Mouse (Mus musculus) limb, embryonic 12.5 days (tissue): ENCODE measurements around the gene Fam241b. TPM values are rescaled to one million over a fixed set of nuclear protein-coding genes. Genes with fewer than 3 reads are reported as not detected.

Experiments used
- ATAC-seq: fragments of 200-750 bp; cut with Nextera tagmentation; 2 replicates; pipeline ENCODE4 v1.8.0; 2017; ENCODE audit warnings: low read depth, moderate TSS enrichment; ENCODE audit not compliant: insufficient number of reproducible peaks, insufficient read depth, low FRiP score, low TSS enrichment
- H3K27ac ChIP-seq: fragments of 300-500 bp; sonication (generic); 2 replicates; pipeline ENCODE4 v1.5.1; 2016; ENCODE audit warnings: mild to moderate bottlenecking, moderate library complexity
- H3K27me3 ChIP-seq: fragments of 300-500 bp; sonication (generic); 2 replicates; pipeline ENCODE4 v1.6.1; 2016; ENCODE audit warnings: mild to moderate bottlenecking, moderate library complexity
- H3K36me3 ChIP-seq: fragments of 300-500 bp; sonication (generic); 2 replicates; pipeline ENCODE4 v1.6.1; 2016; ENCODE audit warnings: mild to moderate bottlenecking, moderate library complexity
- H3K4me1 ChIP-seq: fragments of 300-500 bp; sonication (generic); replicated peaks from 2 replicates; pipeline ENCODE4 v1.6.1; 2016
- H3K4me2 ChIP-seq: fragments of 300-500 bp; sonication (generic); 2 replicates; pipeline ENCODE4 v1.6.1; 2016; ENCODE audit warnings: mild to moderate bottlenecking, moderate library complexity
- H3K4me3 ChIP-seq: fragments of 300-500 bp; sonication (generic); replicated peaks from 2 replicates; pipeline ENCODE4 v1.5.1; 2016; ENCODE audit warnings: mild to moderate bottlenecking
- H3K9ac ChIP-seq: fragments of 300-500 bp; sonication (generic); replicated peaks from 2 replicates; pipeline ENCODE4 v1.6.1; 2016; ENCODE audit warnings: mild to moderate bottlenecking, moderate library complexity
- H3K9me3 ChIP-seq: fragments of 300-500 bp; sonication (generic); 2 replicates; pipeline ENCODE4 v1.6.1; 2016; ENCODE audit warnings: mild to moderate bottlenecking, moderate library complexity
- WGBS: fragments of 180-500 bp; shearing (Covaris S2); methylation state at CpG from one replicate; pipeline ENCODE4 v1.1.7; 2016; 5-methylcytosine and 5-hydroxymethylcytosine counted together
- polyA plus RNA-seq: library from polyadenylated mRNA; unstranded; fragments of >200 nt; fragmentation: Nextera tagmentation; extraction: Ambion mirVana; gene quantifications from 2 replicates; pipeline ENCODE4 v1.2.1, GENCODE M21; 2016

Fam241b gene
- 18.7 and 19.0 TPM in 2 replicates for polyA plus RNA-seq

DNA sequence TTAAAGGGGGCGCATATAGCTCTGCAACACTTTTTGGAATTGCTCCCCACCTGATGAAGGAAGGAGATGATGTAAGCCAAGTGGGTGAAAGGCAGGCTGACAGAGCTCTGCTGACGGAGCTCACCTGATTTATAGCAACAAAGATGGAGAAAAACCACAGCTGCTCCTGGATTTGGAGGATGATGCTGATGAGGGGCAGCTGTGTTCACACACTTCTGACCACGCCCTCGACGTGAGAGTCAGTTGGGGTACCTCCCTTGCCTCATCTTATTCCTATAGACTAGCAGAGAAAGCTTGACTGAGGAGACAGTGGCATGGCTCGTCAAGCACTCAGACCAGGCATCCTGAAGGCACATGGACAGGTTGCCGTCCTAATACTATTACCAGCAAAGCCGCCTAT lies at the start of gene Fam241b:
Gene Fam241b (minus strand): TSS at position 101 of the 400 bp plus-strand sequence.
- H3K4me1 ChIP-seq: no peaks in the 10 kb centered on the region

DNA sequence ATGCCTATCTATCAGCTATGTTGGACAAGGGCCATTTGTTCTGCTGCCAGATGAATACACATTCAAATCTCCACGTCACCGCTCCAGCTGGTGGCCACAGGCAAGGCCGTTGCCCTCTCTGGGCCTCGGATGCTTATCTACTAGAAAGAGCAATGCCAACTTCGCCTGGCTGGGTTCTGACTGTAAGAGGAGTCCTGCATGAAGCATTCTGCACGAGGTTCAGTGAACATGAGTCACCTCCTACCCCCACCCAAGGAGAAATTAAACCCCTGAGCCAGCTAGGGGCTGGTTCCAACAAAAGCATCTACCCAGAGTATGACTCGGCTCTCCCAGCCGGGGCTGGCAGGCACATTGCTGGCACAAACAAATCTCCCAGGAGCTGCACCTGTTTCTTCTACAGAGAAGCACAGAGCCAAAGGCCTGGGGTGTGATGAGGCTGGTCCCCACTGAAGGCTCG lies 49.0 kb upstream of the Fam241b start:
- peaks cover 13% of the 10 kb centered on the region; the same call in 1 of the 2 replicates for H3K4me1 ChIP-seq
- H3K9me3 ChIP-seq: no peaks in the 10 kb centered on the region
- H3K36me3 ChIP-seq: no peaks in the 10 kb centered on the region
- no peak overlapping the region for H3K9ac ChIP-seq
- no peak overlapping the region for H3K27ac ChIP-seq
- H3K4me2 ChIP-seq: no peak overlapping the region
- no peak for ATAC-seq
- H3K4me3 ChIP-seq: no peak overlapping the region
- 73% methylated on average over 9 of the region's 9 CpGs for WGBS
- no peaks in the 10 kb centered on the region for H3K27me3 ChIP-seq

More for the DNA sequence above, at the start of gene Fam241b:
- Histone ChIP-seq H3K27ac (no peak within 1 kb of the TSS), H3K4me3 (no peak within 1 kb of the TSS), H3K9ac (no peak within 1 kb of the TSS), H3K36me3 (no peaks in the 10 kb centered on the region), H3K27me3 (peaks cover 31% of the 10 kb centered on the region), H3K9me3 (no peaks in the 10 kb centered on the region), H3K4me2 (no peak within 1 kb of the TSS)
- no peak for ATAC-seq
- WGBS: 54% methylated on average over 8 of the region's 8 CpGs

DNA sequence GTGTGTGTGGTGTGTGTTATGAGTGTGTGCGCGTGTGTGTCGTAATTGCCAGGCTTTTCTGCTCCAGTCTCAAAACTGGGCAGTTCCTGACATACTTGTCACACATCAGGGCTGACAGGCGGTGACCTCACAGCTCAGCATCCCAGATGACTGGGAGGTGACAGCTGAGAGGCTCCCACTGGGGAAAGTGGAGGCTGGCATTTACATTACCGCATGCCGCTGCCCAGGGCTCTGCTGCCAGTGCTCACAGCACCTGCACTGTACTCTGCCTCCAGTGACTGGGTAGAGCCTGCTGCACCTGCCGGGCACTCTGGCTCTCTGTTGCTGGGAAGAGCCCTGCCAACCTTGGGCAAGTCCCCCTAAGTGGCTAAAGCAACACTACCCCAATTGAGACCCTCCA lies 47.1 kb upstream of the Fam241b start:
- Histone ChIP-seq H3K9me3 (no peaks in the 10 kb centered on the region), H3K9ac (no peak overlapping the region)
- 90% methylated on average over 7 of the region's 7 CpGs for whole genome bisulfite sequencing

DNA sequence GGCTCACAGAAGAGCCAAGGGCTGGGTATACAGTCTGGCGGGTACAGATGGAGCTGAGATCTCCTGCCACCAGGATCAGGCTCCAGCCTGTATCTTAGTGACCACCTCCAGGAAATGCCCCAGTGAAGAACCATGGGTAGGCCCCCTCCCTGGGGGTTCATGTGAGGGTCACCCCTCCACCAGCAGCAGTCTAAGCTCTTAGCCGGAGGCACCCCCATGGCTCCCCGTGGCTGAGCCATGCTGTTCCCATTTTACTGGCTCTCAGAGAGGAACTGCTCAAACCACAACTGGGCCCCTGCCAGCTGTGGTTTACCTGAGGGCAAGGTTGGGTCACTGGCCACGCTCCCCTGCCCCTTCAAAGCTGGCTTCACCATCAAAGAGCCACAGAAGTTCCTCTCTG lies 46.2 kb upstream of the Fam241b start:
- Histone ChIP-seq H3K9me3 (no peaks in the 10 kb centered on the region), H3K4me1 (peaks cover 6% of the 10 kb centered on the region; the same call in 1 of the 2 replicates), H3K4me2 (no peak overlapping the region), H3K36me3 (no peaks in the 10 kb centered on the region), H3K9ac (no peak overlapping the region), H3K27me3 (no peaks in the 10 kb centered on the region), H3K27ac (no peak overlapping the region), H3K4me3 (no peak overlapping the region)
- 60% methylated on average over 4 of the region's 4 CpGs for WGBS
- ATAC-seq: no peak

More for the DNA sequence above, 47.1 kb upstream of the Fam241b start:
- no peak overlapping the region for H3K27ac ChIP-seq
- H3K4me1 ChIP-seq: peaks cover 13% of the 10 kb centered on the region; the same call in 1 of the 2 replicates
- no peak overlapping the region for H3K4me2 ChIP-seq
- no peak for ATAC-seq
- H3K4me3 ChIP-seq: no peak overlapping the region
- H3K27me3 ChIP-seq: no peaks in the 10 kb centered on the region
- H3K36me3 ChIP-seq: no peaks in the 10 kb centered on the region

DNA sequence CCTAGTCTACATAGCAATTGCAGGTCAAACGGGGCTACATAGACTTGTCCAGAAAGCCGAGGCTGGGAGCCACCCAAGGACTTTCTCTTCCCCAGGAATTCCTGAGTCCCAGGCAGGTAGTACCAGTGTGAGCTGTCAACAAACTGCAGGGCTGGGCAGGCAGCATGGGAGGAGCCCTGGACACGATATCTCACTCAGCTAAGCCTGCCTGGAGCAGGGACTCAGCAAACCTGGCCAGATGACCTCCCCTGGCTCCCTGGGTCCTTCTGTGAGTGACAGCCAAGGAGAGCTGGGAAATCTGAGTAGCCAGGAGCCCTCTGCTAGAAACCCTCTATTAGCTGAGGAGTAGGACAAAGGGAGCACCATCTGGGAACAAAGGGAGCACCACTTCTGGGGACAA lies 45.6 kb upstream of the Fam241b start:
- Histone ChIP-seq H3K9ac (no peak overlapping the region), H3K27ac (no peak overlapping the region), H3K36me3 (no peaks in the 10 kb centered on the region), H3K4me1 (peaks cover 5% of the 10 kb centered on the region; the same call in 1 of the 2 replicates), H3K9me3 (no peaks in the 10 kb centered on the region), H3K27me3 (no peaks in the 10 kb centered on the region), H3K4me2 (no peak overlapping the region), H3K4me3 (no peak overlapping the region)
- WGBS: 61% methylated on average over 3 of the region's 3 CpGs
- no peak for ATAC-seq

DNA sequence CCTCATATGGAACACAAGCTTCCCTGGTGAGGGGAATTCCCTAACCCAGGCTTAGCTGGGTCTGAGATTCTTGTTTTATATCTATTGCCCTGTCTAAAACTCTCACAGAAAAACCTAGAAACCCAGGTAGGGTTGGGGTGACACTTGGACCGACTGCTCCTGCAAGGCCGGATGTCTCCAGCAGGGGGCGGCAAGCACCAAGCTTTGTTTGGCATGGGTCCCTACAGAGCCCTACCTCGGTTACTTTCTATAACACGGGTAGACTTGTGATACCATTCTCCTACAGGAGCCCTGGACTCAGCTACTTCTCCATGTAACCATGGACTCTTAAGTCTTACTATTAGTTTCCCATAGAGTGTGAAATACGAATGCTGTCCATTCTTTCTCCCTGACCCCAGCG lies 43.2 kb upstream of the Fam241b start:
- 0 out of 2 replicates have a peak, but pooled peaks have one; percentile 16 for ATAC-seq
- Histone ChIP-seq H3K27me3 (peaks cover 6% of the 10 kb centered on the region; the same call in 1 of the 2 replicates), H3K27ac (no peak overlapping the region), H3K4me2 (no peak overlapping the region), H3K9me3 (no peaks in the 10 kb centered on the region), H3K36me3 (no peaks in the 10 kb centered on the region), H3K4me3 (no peak overlapping the region), H3K4me1 (peaks cover 5% of the 10 kb centered on the region; the same call in 1 of the 2 replicates), H3K9ac (no peak overlapping the region)
- 19% methylated on average over 7 of the region's 7 CpGs for WGBS

DNA sequence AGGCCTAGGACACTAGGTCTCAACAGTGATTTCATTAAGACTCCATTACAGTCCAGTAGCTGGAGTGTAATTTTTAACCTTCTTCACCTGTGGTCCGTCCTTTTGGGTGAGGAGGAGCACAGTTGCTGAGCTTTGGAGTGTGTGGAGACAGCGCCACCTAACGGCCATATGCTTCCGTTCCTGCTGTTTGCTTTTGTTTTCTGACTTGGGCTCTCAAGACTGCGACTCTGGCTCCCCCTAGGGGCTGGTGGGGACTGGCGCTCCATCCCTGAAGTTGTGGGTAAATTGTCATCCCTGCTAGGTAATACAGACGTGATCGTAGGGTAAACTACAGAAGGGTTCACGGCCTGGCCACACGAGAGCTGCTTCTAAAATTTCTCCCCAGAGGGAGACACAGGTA lies 39.3 kb upstream of the Fam241b start:
- Histone ChIP-seq H3K4me3 (no peak overlapping the region), H3K27me3 (peaks cover 6% of the 10 kb centered on the region; the same call in 1 of the 2 replicates), H3K4me1 (no peaks in the 10 kb centered on the region), H3K36me3 (no peaks in the 10 kb centered on the region), H3K27ac (no peak overlapping the region), H3K9ac (no peak overlapping the region), H3K9me3 (no peaks in the 10 kb centered on the region), H3K4me2 (no peak overlapping the region)
- ATAC-seq: peak; percentile 37; the same call in 1 of the 2 replicates
- WGBS: under 1% methylated on average over 10 of the region's 10 CpGs

DNA sequence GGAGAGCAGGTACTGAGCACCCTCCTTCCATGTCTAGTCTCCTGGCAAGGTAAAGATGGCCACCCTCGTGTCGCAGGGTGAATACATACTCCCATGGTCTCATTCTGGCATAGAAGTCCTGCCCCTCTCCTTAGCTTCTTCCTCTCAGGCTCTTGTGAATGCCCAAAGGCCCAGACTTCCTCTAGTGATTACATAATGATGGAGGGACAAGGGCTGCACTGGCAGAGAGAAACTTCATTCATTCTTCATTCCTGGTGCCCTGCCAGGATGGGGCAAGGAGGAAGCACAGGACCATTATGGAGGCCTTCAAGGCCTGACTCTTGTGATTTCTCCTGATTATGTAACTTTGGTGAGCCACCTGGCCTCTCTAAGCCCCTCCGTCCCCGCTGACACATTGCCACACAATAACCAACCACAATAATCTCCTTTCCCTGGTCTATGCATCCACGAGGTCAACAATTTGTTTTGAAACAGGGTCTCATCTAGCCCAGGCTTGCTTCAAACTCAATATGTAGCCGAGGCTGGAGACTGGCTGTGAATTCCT lies 38.8 kb upstream of the Fam241b start:
- WGBS: 72% methylated on average over 6 of the region's 6 CpGs
- Histone ChIP-seq H3K9ac (no peak overlapping the region), H3K27me3 (peaks cover 6% of the 10 kb centered on the region; the same call in 1 of the 2 replicates), H3K36me3 (no peaks in the 10 kb centered on the region), H3K4me3 (no peak overlapping the region), H3K4me1 (no peaks in the 10 kb centered on the region), H3K27ac (no peak overlapping the region), H3K9me3 (no peaks in the 10 kb centered on the region), H3K4me2 (no peak overlapping the region)
- ATAC-seq: no peak

DNA sequence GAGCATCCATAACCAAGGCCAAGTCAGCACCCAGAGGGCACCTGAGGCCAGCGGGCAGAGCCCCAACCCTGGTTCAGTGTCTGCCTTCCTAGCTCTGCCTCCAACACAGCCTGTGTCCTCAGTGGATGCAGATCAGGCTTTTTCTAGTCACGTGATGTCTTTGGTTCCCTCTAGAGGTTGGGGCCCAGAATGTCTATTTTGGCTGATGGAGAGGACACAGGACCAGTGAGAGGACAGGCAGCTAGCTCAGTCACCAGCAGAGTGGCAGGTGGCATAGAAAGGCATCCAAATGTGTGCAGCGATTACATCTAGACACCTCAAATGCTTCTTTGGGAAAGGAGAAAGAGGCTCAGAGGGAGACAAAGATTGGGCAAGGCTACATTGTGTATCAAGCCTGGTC lies 38.0 kb upstream of the Fam241b start:
- H3K27me3 ChIP-seq: peaks cover 6% of the 10 kb centered on the region; the same call in 1 of the 2 replicates

DNA sequence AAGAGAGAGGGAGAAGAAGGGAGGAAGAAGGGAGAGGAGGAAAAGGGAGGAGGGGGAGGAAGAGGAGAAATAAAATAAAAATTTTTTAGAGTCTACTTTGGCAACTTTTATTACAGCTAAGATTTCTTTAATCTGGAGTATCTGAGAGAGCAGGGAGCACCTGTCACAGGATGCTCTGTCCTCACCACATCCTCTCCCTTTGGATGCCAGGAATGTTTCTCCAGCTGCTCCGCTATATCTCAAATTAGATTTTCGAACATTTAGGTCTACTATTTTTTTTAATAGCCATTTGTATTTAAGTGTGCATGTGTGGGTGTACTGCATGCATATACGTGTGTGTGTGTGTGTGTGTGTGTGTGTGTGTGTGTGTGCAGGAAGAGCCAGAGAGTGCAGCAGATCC lies 36.2 kb upstream of the Fam241b start:
- Histone ChIP-seq H3K9ac (no peak overlapping the region), H3K4me1 (no peaks in the 10 kb centered on the region), H3K4me2 (no peak overlapping the region), H3K4me3 (no peak overlapping the region), H3K9me3 (no peaks in the 10 kb centered on the region), H3K27me3 (peaks cover 10% of the 10 kb centered on the region; the same call in 1 of the 2 replicates), H3K27ac (no peak overlapping the region), H3K36me3 (no peaks in the 10 kb centered on the region)
- WGBS: 86% methylated on average over 3 of the region's 3 CpGs
- ATAC-seq: no peak

More for the DNA sequence above, 38.0 kb upstream of the Fam241b start:
- no peak overlapping the region for H3K27ac ChIP-seq
- no peaks in the 10 kb centered on the region for H3K9me3 ChIP-seq
- no peaks in the 10 kb centered on the region for H3K36me3 ChIP-seq
- no peak for ATAC-seq
- H3K4me2 ChIP-seq: no peak overlapping the region
- 57% methylated on average over 3 of the region's 3 CpGs for WGBS
- H3K9ac ChIP-seq: no peak overlapping the region
- H3K4me3 ChIP-seq: no peak overlapping the region
- no peaks in the 10 kb centered on the region for H3K4me1 ChIP-seq

DNA sequence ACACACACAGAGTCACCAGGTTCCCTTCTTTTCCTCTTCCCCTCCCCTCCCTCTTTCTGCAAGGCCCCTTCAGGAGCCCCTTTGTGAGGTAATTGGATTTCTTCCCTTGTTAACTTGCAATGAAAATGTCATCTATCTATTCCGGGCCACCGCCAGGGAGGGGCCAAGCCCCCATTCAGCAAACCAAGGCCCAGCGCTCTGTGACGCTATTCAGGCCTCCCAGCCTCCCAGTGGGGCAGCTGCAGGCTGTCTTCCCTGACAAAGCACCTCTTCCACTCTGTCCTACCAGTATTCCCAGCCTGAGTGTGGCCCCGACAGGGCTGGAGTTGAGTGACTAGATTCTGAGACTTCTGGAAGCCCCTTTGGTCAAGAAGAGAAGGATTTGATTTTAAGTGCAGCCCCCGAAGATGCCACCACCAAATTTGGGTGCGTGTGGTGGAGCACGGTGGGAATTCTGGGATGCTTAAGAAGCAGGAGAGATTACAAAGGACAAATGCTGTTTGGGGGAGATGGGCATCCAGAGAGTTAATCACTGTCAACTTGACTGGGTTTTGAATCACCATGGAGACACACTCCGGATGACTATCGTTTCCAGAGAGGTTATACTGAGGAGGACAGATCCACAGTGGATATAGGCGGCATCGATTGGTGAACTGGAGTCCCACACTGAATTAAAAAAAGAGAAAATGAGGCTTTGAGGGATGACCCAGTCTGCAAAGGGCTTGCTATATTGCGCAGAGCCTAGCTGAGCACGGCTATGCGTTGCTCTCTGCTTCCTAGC lies 31.0 kb upstream of the Fam241b start:
- Histone ChIP-seq H3K4me1 (peaks cover 8% of the 10 kb centered on the region), H3K4me3 (no peak overlapping the region), H3K36me3 (no peaks in the 10 kb centered on the region), H3K27ac (no peak overlapping the region), H3K27me3 (peaks cover 26% of the 10 kb centered on the region), H3K9ac (no peak overlapping the region), H3K4me2 (no peak overlapping the region), H3K9me3 (no peaks in the 10 kb centered on the region)
- WGBS: 54% methylated on average over 15 of the region's 15 CpGs
- ATAC-seq: no peak
